Mouse (Mus musculus) heart, embryonic 13.5 days (tissue): Measurements from ENCODE around the gene Wdr93. TPM values are rescaled to one million over a fixed set of nuclear protein-coding genes. Genes with fewer than 3 reads are reported as not detected.

Source experiments
- ATAC-seq: fragments of 200-750 bp; cut with Nextera tagmentation; 2 replicates; pipeline ENCODE4 v1.8.0; 2017; ENCODE audit warnings: moderate TSS enrichment; ENCODE audit not compliant: insufficient number of reproducible peaks, low FRiP score, low TSS enrichment; ENCODE audit errors: extremely low read depth
- H3K27ac ChIP-seq: fragments of 300-500 bp; sonication (generic); replicated peaks from 2 replicates; pipeline ENCODE4 v1.5.1; 2015; ENCODE audit warnings: moderate library complexity, mild to moderate bottlenecking, inconsistent platforms
- H3K27me3 ChIP-seq: fragments of 300-500 bp; sonication (generic); replicated peaks from 2 replicates; pipeline ENCODE4 v1.6.1; 2015; ENCODE audit warnings: mild to moderate bottlenecking, inconsistent platforms
- H3K36me3 ChIP-seq: fragments of 300-500 bp; sonication (generic); 2 replicates; pipeline ENCODE4 v1.6.1; 2015; ENCODE audit warnings: mild to moderate bottlenecking, inconsistent platforms
- H3K4me1 ChIP-seq: fragments of 300-500 bp; sonication (generic); 2 replicates; pipeline ENCODE4 v1.6.1; 2015; ENCODE audit warnings: inconsistent platforms
- H3K4me2 ChIP-seq: fragments of 300-500 bp; sonication (generic); 2 replicates; pipeline ENCODE4 v1.6.1; 2015; ENCODE audit warnings: inconsistent platforms, mild to moderate bottlenecking, moderate library complexity
- H3K4me3 ChIP-seq: fragments of 300-500 bp; sonication (generic); 2 replicates; pipeline ENCODE4 v1.5.1; 2015; ENCODE audit warnings: moderate library complexity, mild to moderate bottlenecking, inconsistent platforms
- H3K9ac ChIP-seq: fragments of 300-500 bp; sonication (generic); 2 replicates; pipeline ENCODE4 v1.6.1; 2015; ENCODE audit warnings: inconsistent platforms, mild to moderate bottlenecking, moderate library complexity
- H3K9me3 ChIP-seq: fragments of 300-500 bp; sonication (generic); 2 replicates; pipeline ENCODE4 v1.6.1; 2016; ENCODE audit warnings: inconsistent platforms
- WGBS: fragments of 180-500 bp; shearing (Covaris S2); methylation state at CpG from one replicate; pipeline ENCODE4 v1.1.7; 2015; ENCODE audit warnings: mixed read lengths; 5-methylcytosine and 5-hydroxymethylcytosine counted together
- polyA plus RNA-seq: library from polyadenylated mRNA; unstranded; fragments of >200 nt; fragmentation: Nextera tagmentation; extraction: Ambion mirVana; gene quantifications from 2 replicates; pipeline ENCODE4 v1.2.1, GENCODE M21; 2015

The Wdr93 gene
- polyA plus RNA-seq, 1 experiment from 2014 or later, result 1.4 TPM

- H3K27ac ChIP-seq, result no peak overlapping the region
- no peak overlapping the region for H3K4me3 ChIP-seq
- peaks cover 43% of the 10 kb centered on the region for H3K27me3 ChIP-seq
- H3K9me3 ChIP-seq, result no peaks in the 10 kb centered on the region
- no peak overlapping the region for H3K9ac ChIP-seq
- no peaks in the 10 kb centered on the region for H3K4me1 ChIP-seq
- H3K36me3 ChIP-seq, result no peaks in the 10 kb centered on the region
- WGBS, result 7% methylated on average over 8 of the region's 8 CpGs
- H3K4me2 ChIP-seq, result no peak overlapping the region
- ATAC-seq, result no peak
Measured at GRCm38 (mm10) chr7:79729169-79729568, 13.8 kb upstream of the Wdr93 start.

GRCm38 (mm10) chr7:79729743-79730370 is 13.1 kb upstream of the Wdr93 start:
- Histone ChIP-seq H3K9me3 (no peaks in the 10 kb centered on the region), H3K36me3 (no peaks in the 10 kb centered on the region), H3K4me2 (no peak overlapping the region), H3K27me3 (peaks cover 40% of the 10 kb centered on the region), H3K9ac (no peak overlapping the region), H3K4me3 (no peak overlapping the region), H3K4me1 (no peaks in the 10 kb centered on the region), H3K27ac (no peak overlapping the region)
- 58% methylated on average over 11 of the region's 11 CpGs for WGBS
- no peak for ATAC-seq

- no peaks in the 10 kb centered on the region for H3K4me1 ChIP-seq
- H3K9ac ChIP-seq, result no peak overlapping the region
- H3K36me3 ChIP-seq, result peaks cover 1% of the 10 kb centered on the region; the same call in 1 of the 2 replicates
- H3K27me3 ChIP-seq, result peaks cover 33% of the 10 kb centered on the region
- ATAC-seq, result no peak
- WGBS, result 74% methylated on average over 13 of the region's 13 CpGs
- no peak overlapping the region for H3K4me3 ChIP-seq
- no peaks in the 10 kb centered on the region for H3K9me3 ChIP-seq
- H3K4me2 ChIP-seq, result no peak overlapping the region
- H3K27ac ChIP-seq, result no peak overlapping the region
Measured at GRCm38 (mm10) chr7:79731438-79731837, 11.5 kb upstream of the Wdr93 start.

- Histone ChIP-seq H3K9ac (no peak within 1 kb of the TSS), H3K36me3 (peaks cover 13% of the 10 kb centered on the region), H3K4me2 (no peak within 1 kb of the TSS), H3K27ac (no peak within 1 kb of the TSS), H3K9me3 (no peaks in the 10 kb centered on the region), H3K4me3 (no peak within 1 kb of the TSS), H3K27me3 (peaks cover 33% of the 10 kb centered on the region), H3K4me1 (no peaks in the 10 kb centered on the region)
- 52% methylated on average over 4 of the region's 4 CpGs for WGBS
- ATAC-seq, result no peak
Measured at GRCm38 (mm10) chr7:79732622-79733021, 10.3 kb upstream of the Wdr93 start, which contains the start of gene Plin1. Gene Plin1, minus strand, starts transcription at chr7:79732903.

GRCm38 (mm10) chr7:79734563-79734962 is 8.4 kb upstream of the Wdr93 start:
- ATAC-seq, result no peak
- no peaks in the 10 kb centered on the region for H3K9me3 ChIP-seq
- 75% methylated on average over 8 of the region's 8 CpGs for WGBS
- H3K36me3 ChIP-seq, result peaks cover 13% of the 10 kb centered on the region
- no peak overlapping the region for H3K9ac ChIP-seq
- peaks cover 26% of the 10 kb centered on the region for H3K27me3 ChIP-seq
- H3K27ac ChIP-seq, result no peak overlapping the region
- no peak overlapping the region for H3K4me3 ChIP-seq
- no peak overlapping the region for H3K4me2 ChIP-seq
- no peaks in the 10 kb centered on the region for H3K4me1 ChIP-seq

- Histone ChIP-seq H3K4me2 (no peak overlapping the region), H3K36me3 (peaks cover 13% of the 10 kb centered on the region), H3K27me3 (peaks cover 12% of the 10 kb centered on the region), H3K4me3 (no peak overlapping the region), H3K4me1 (no peaks in the 10 kb centered on the region), H3K27ac (no peak overlapping the region), H3K9ac (no peak overlapping the region), H3K9me3 (no peaks in the 10 kb centered on the region)
- 77% methylated on average over 14 of the region's 14 CpGs for WGBS
- no peak for ATAC-seq
Measured at GRCm38 (mm10) chr7:79736511-79736910, 6.5 kb upstream of the Wdr93 start.

GRCm38 (mm10) chr7:79738913-79739312 is 4.0 kb upstream of the Wdr93 start:
- Histone ChIP-seq H3K27ac (no peak overlapping the region), H3K9me3 (no peaks in the 10 kb centered on the region), H3K27me3 (no peaks in the 10 kb centered on the region), H3K36me3 (peaks cover 13% of the 10 kb centered on the region), H3K4me3 (no peak overlapping the region), H3K4me2 (no peak overlapping the region), H3K4me1 (peaks cover 11% of the 10 kb centered on the region), H3K9ac (no peak overlapping the region)
- WGBS, result 90% methylated on average over 2 of the region's 2 CpGs
- no peak for ATAC-seq

- WGBS, result 73% methylated on average over 4 of the region's 4 CpGs
Measured at GRCm38 (mm10) chr7:79740279-79740678, 2.7 kb upstream of the Wdr93 start.

GRCm38 (mm10) chr7:79742277-79742658 is 695 bp upstream of the Wdr93 start:
- peaks cover 11% of the 10 kb centered on the region for H3K4me1 ChIP-seq
- peak overlapping the region; percentile 94 for H3K4me2 ChIP-seq
- H3K36me3 ChIP-seq, result peaks cover 4% of the 10 kb centered on the region
- no peaks in the 10 kb centered on the region for H3K9me3 ChIP-seq
- 23% methylated on average over 11 of the region's 11 CpGs for WGBS
- H3K4me3 ChIP-seq, result peak overlapping the region; percentile 83
- no peak for ATAC-seq
- H3K27me3 ChIP-seq, result no peaks in the 10 kb centered on the region
- H3K27ac ChIP-seq, result no peak overlapping the region
- H3K9ac ChIP-seq, result peak overlapping the region; percentile 88

More at GRCm38 (mm10) chr7:79740279-79740678, 2.7 kb upstream of the Wdr93 start:
- Histone ChIP-seq H3K9me3 (no peaks in the 10 kb centered on the region), H3K9ac (no peak overlapping the region), H3K27ac (no peak overlapping the region), H3K36me3 (peaks cover 13% of the 10 kb centered on the region), H3K4me1 (peaks cover 11% of the 10 kb centered on the region), H3K27me3 (no peaks in the 10 kb centered on the region), H3K4me2 (no peak overlapping the region), H3K4me3 (no peak overlapping the region)
- no peak for ATAC-seq

- Histone ChIP-seq H3K36me3 (no peaks in the 10 kb centered on the region), H3K4me2 (no peak overlapping the region), H3K27me3 (no peaks in the 10 kb centered on the region; the same call in 1 of the 2 replicates), H3K9ac (no peak overlapping the region), H3K9me3 (no peaks in the 10 kb centered on the region), H3K4me1 (peaks cover 11% of the 10 kb centered on the region), H3K27ac (no peak overlapping the region), H3K4me3 (no peak overlapping the region)
- ATAC-seq, result no peak
- 78% methylated on average over 9 of the region's 9 CpGs for WGBS
Measured at GRCm38 (mm10) chr7:79744051-79744450, 1.1 kb downstream of the Wdr93 start.

- Histone ChIP-seq H3K9me3 (no peaks in the 10 kb centered on the region), H3K27ac (no peak overlapping the region), H3K4me1 (peaks cover 11% of the 10 kb centered on the region), H3K4me2 (no peak overlapping the region), H3K36me3 (no peaks in the 10 kb centered on the region), H3K4me3 (no peak overlapping the region), H3K27me3 (no peaks in the 10 kb centered on the region; the same call in 1 of the 2 replicates), H3K9ac (no peak overlapping the region)
- 64% methylated on average over 5 of the region's 5 CpGs for WGBS
- ATAC-seq, result no peak
Measured at GRCm38 (mm10) chr7:79744585-79744984, 1.6 kb downstream of the Wdr93 start.

- no peak overlapping the region for H3K4me3 ChIP-seq
- no peaks in the 10 kb centered on the region for H3K9me3 ChIP-seq
- WGBS, result 62% methylated on average over 6 of the region's 6 CpGs
- H3K9ac ChIP-seq, result no peak overlapping the region
- no peak for ATAC-seq
- H3K27me3 ChIP-seq, result no peaks in the 10 kb centered on the region; the same call in 1 of the 2 replicates
- H3K4me2 ChIP-seq, result no peak overlapping the region
- H3K4me1 ChIP-seq, result peaks cover 6% of the 10 kb centered on the region
- no peak overlapping the region for H3K27ac ChIP-seq
- H3K36me3 ChIP-seq, result no peaks in the 10 kb centered on the region
Measured at GRCm38 (mm10) chr7:79747659-79748058, 4.7 kb downstream of the Wdr93 start.
